Mouse (Mus musculus): Measurements from ENCODE around the gene Arhgap27.
"Not testable (repeated sequence)": the region's sequence is repeated elsewhere in the genome, so short reads cannot be mapped to it uniquely, and the experiment has no call there.

The Arhgap27 gene

GRCm38 (mm10) chr11:103307910-103308309 is 55.6 kb downstream of the Arhgap27 start:
- DNase-seq (ENCODE audit: low read depth in 2 of 2, low spot score in 2 of 2) = no peak

GRCm38 (mm10) chr11:103304525-103304924 is 59.0 kb downstream of the Arhgap27 start:
- DNase-seq (ENCODE audit: low read depth in 2 of 2, low spot score in 2 of 2) = no peak

- DNase-seq (ENCODE audit: low read depth in 2 of 2, low spot score in 2 of 2) = no peak
These were observed 68.7 kb downstream of the Arhgap27 start for GRCm38 (mm10) chr11:103294772-103295171.

- no peak for DNase-seq (ENCODE audit: low read depth in 2 of 2, low spot score in 2 of 2)
These were observed 69.4 kb downstream of the Arhgap27 start for GRCm38 (mm10) chr11:103294066-103294465.

- no peak for DNase-seq (ENCODE audit: low read depth in 2 of 2, low spot score in 2 of 2)
These were observed 70.6 kb downstream of the Arhgap27 start for GRCm38 (mm10) chr11:103292890-103293287.

GRCm38 (mm10) chr11:103292152-103292889 is 71.2 kb downstream of the Arhgap27 start:
- no peak for DNase-seq (ENCODE audit: low read depth in 2 of 2, low spot score in 2 of 2)

- DNase-seq (ENCODE audit: low read depth in 2 of 2, low spot score in 2 of 2) = not testable (repeated sequence)
These were observed 72.7 kb downstream of the Arhgap27 start for GRCm38 (mm10) chr11:103290841-103291240.

- DNase-seq (ENCODE audit: low read depth in 2 of 2, low spot score in 2 of 2) = no peak
These were observed 75.1 kb downstream of the Arhgap27 start for GRCm38 (mm10) chr11:103288291-103288963.

- no peak for DNase-seq (ENCODE audit: low read depth in 2 of 2, low spot score in 2 of 2)
These were observed 76.6 kb downstream of the Arhgap27 start for GRCm38 (mm10) chr11:103286910-103287309.

- no peak for DNase-seq (ENCODE audit: low read depth in 2 of 2, low spot score in 2 of 2)
These were observed 77.5 kb downstream of the Arhgap27 start for GRCm38 (mm10) chr11:103285951-103286350.

- DNase-seq (ENCODE audit: low read depth in 2 of 2, low spot score in 2 of 2) = no peak
These were observed 78.2 kb downstream of the Arhgap27 start for GRCm38 (mm10) chr11:103285276-103285675.

- no peak for DNase-seq (ENCODE audit: low read depth in 2 of 2, low spot score in 2 of 2)
These were observed 81.7 kb downstream of the Arhgap27 start for GRCm38 (mm10) chr11:103281784-103282183.

Measured in CD8-positive naive resting alpha-beta T cell, adult 2 months (primary cell).